Mouse (Mus musculus) neural tube, embryonic 15.5 days (tissue): ENCODE data around the gene Mtmr11. TPM values are rescaled to one million over a fixed set of nuclear protein-coding genes. Genes with fewer than 3 reads are reported as not detected.
A peak's percentile ranks its signal among the peaks of the same experiment; 100 is the strongest.
"Not testable (repeated sequence)": the region's sequence is repeated elsewhere in the genome, so short reads cannot be mapped to it uniquely, and the experiment has no call there.

Source experiments
- ATAC-seq: fragments of 200-750 bp; cut with Nextera tagmentation; 2 replicates; pipeline ENCODE4 v1.8.0; 2017; ENCODE audit warnings: mild to moderate bottlenecking, moderate TSS enrichment, moderate library complexity; ENCODE audit not compliant: low FRiP score
- H3K27ac ChIP-seq: fragments of 300-500 bp; sonication (generic); replicated peaks from 2 replicates; pipeline ENCODE4 v1.5.1; 2015; ENCODE audit warnings: mild to moderate bottlenecking, inconsistent platforms
- H3K27me3 ChIP-seq: fragments of 300-500 bp; sonication (generic); replicated peaks from 2 replicates; pipeline ENCODE4 v1.6.1; 2015; ENCODE audit warnings: inconsistent platforms
- H3K36me3 ChIP-seq: fragments of 300-500 bp; sonication (generic); 2 replicates; pipeline ENCODE4 v1.6.1; 2015; ENCODE audit warnings: inconsistent platforms
- H3K4me1 ChIP-seq: fragments of 300-500 bp; sonication (generic); 2 replicates; pipeline ENCODE4 v1.6.1; 2015; ENCODE audit warnings: inconsistent platforms
- H3K4me2 ChIP-seq: fragments of 300-500 bp; sonication (generic); 2 replicates; pipeline ENCODE4 v1.6.1; 2015; ENCODE audit warnings: inconsistent platforms, mild to moderate bottlenecking, moderate library complexity
- H3K4me3 ChIP-seq: fragments of 300-500 bp; sonication (generic); replicated peaks from 2 replicates; pipeline ENCODE4 v1.5.1; 2015; ENCODE audit warnings: mild to moderate bottlenecking, inconsistent platforms
- H3K9ac ChIP-seq: fragments of 300-500 bp; sonication (generic); replicated peaks from 2 replicates; pipeline ENCODE4 v1.6.1; 2015; ENCODE audit warnings: mild to moderate bottlenecking, inconsistent platforms
- H3K9me3 ChIP-seq: fragments of 300-500 bp; sonication (generic); replicated peaks from 2 replicates; pipeline ENCODE4 v1.6.1; 2016; ENCODE audit warnings: inconsistent platforms
- WGBS: fragments of 180-500 bp; shearing (Covaris S2); methylation state at CpG from one replicate; pipeline ENCODE4 v1.1.7; 2015; ENCODE audit warnings: mixed read lengths; 5-methylcytosine and 5-hydroxymethylcytosine counted together
- polyA plus RNA-seq: library from polyadenylated mRNA; unstranded; fragments of >200 nt; fragmentation: Nextera tagmentation; extraction: Ambion mirVana; gene quantifications from 2 replicates; pipeline ENCODE4 v1.2.1, GENCODE M21; 2015

Mtmr11 gene
- polyA plus RNA-seq, 1 experiment from 2014 or later: 12.6 TPM

- 93% methylated on average over 11 of the region's 11 CpGs for WGBS
- peak overlapping the region; percentile 77; the same call in 1 of the 2 replicates for H3K4me3 ChIP-seq
- no peak for ATAC-seq
- H3K27me3 ChIP-seq: no peaks in the 10 kb centered on the region; the same call in 1 of the 2 replicates
- H3K27ac ChIP-seq: no peak overlapping the region
- no peaks in the 10 kb centered on the region for H3K9me3 ChIP-seq
- H3K4me2 ChIP-seq: peak overlapping the region; percentile 99
- peaks cover 16% of the 10 kb centered on the region for H3K4me1 ChIP-seq
- no peak overlapping the region; the same call in 1 of the 2 replicates for H3K9ac ChIP-seq
- peaks cover 47% of the 10 kb centered on the region for H3K36me3 ChIP-seq
These were observed 34.0 kb downstream of the Mtmr11 start for GRCm38 (mm10) chr3:96195616-96196313.

- Histone ChIP-seq H3K4me2 (peak overlapping the region; percentile 99), H3K27me3 (no peaks in the 10 kb centered on the region; the same call in 1 of the 2 replicates), H3K36me3 (peaks cover 39% of the 10 kb centered on the region), H3K4me1 (peaks cover 16% of the 10 kb centered on the region), H3K9me3 (no peaks in the 10 kb centered on the region), H3K4me3 (peak overlapping the region; percentile 77), H3K27ac (peak overlapping the region; percentile 99), H3K9ac (peak overlapping the region; percentile 98)
- ATAC-seq: peak; percentile 42
- WGBS: 15% methylated on average over 27 of the region's 27 CpGs
These were observed 34.8 kb downstream of the Mtmr11 start for GRCm38 (mm10) chr3:96196437-96197128.

- no peaks in the 10 kb centered on the region for H3K9me3 ChIP-seq
- under 1% methylated on average over 50 of the region's 50 CpGs for WGBS
- H3K9ac ChIP-seq: peak overlapping the region; percentile 98
- ATAC-seq: peak; percentile 95
- H3K27me3 ChIP-seq: no peaks in the 10 kb centered on the region; the same call in 1 of the 2 replicates
- peak overlapping the region; percentile 99 for H3K27ac ChIP-seq
- H3K4me1 ChIP-seq: peaks cover 16% of the 10 kb centered on the region
- peak overlapping the region; percentile 77 for H3K4me3 ChIP-seq
- peak overlapping the region; percentile 99 for H3K4me2 ChIP-seq
- peaks cover 34% of the 10 kb centered on the region for H3K36me3 ChIP-seq
These were observed 35.4 kb downstream of the Mtmr11 start for GRCm38 (mm10) chr3:96197129-96197749.

GRCm38 (mm10) chr3:96198181-96198580, 36.4 kb downstream of the Mtmr11 start:
- H3K9me3 ChIP-seq: no peaks in the 10 kb centered on the region
- H3K4me3 ChIP-seq: peak overlapping the region; percentile 77
- H3K9ac ChIP-seq: peak overlapping the region; percentile 21; the same call in 1 of the 2 replicates
- no peaks in the 10 kb centered on the region; the same call in 1 of the 2 replicates for H3K27me3 ChIP-seq
- peaks cover 25% of the 10 kb centered on the region for H3K36me3 ChIP-seq
- H3K4me1 ChIP-seq: peaks cover 16% of the 10 kb centered on the region
- WGBS: 5% methylated on average over 6 of the region's 6 CpGs
- ATAC-seq: peak; percentile 40; the same call in 1 of the 2 replicates
- H3K27ac ChIP-seq: peak overlapping the region; percentile 99
- peak overlapping the region; percentile 99 for H3K4me2 ChIP-seq

- peaks cover 16% of the 10 kb centered on the region for H3K4me1 ChIP-seq
- not testable (repeated sequence) for ATAC-seq, H3K27me3 ChIP-seq, H3K9ac ChIP-seq, H3K9me3 ChIP-seq, H3K27ac ChIP-seq
- WGBS: 32% methylated on average over 8 of the region's 8 CpGs
- peak overlapping the region; percentile 99 for H3K4me2 ChIP-seq
- peak overlapping the region; percentile 77; the same call in 1 of the 2 replicates for H3K4me3 ChIP-seq
- peaks cover 19% of the 10 kb centered on the region for H3K36me3 ChIP-seq
These were observed 36.9 kb downstream of the Mtmr11 start for GRCm38 (mm10) chr3:96198601-96199251.

GRCm38 (mm10) chr3:96199731-96200130, 37.9 kb downstream of the Mtmr11 start:
- Histone ChIP-seq H3K27me3 (no peaks in the 10 kb centered on the region; the same call in 1 of the 2 replicates), H3K36me3 (peaks cover 9% of the 10 kb centered on the region), H3K9ac (no peak overlapping the region), H3K9me3 (no peaks in the 10 kb centered on the region), H3K4me2 (no peak overlapping the region), H3K27ac (no peak overlapping the region), H3K4me1 (peaks cover 16% of the 10 kb centered on the region), H3K4me3 (no peak overlapping the region)
- ATAC-seq: no peak
- 92% methylated on average over 2 of the region's 2 CpGs for WGBS

- Histone ChIP-seq H3K4me3 (no peak overlapping the region), H3K9ac (no peak overlapping the region), H3K27me3 (no peaks in the 10 kb centered on the region), H3K36me3 (no peaks in the 10 kb centered on the region), H3K4me1 (no peaks in the 10 kb centered on the region), H3K4me2 (no peak overlapping the region), H3K27ac (no peak overlapping the region), H3K9me3 (no peaks in the 10 kb centered on the region)
- ATAC-seq: no peak
- WGBS: 86% methylated on average over 3 of the region's 3 CpGs
These were observed 46.0 kb downstream of the Mtmr11 start for GRCm38 (mm10) chr3:96207819-96208218.

GRCm38 (mm10) chr3:96209242-96209641, 47.4 kb downstream of the Mtmr11 start:
- Histone ChIP-seq H3K27ac (no peak overlapping the region), H3K4me3 (no peak overlapping the region), H3K9me3 (no peaks in the 10 kb centered on the region), H3K36me3 (no peaks in the 10 kb centered on the region), H3K27me3 (no peaks in the 10 kb centered on the region), H3K4me2 (no peak overlapping the region), H3K9ac (no peak overlapping the region), H3K4me1 (no peaks in the 10 kb centered on the region)
- ATAC-seq: no peak
- WGBS: 33% methylated on average over 15 of the region's 15 CpGs

GRCm38 (mm10) chr3:96219191-96219641, 57.4 kb downstream of the Mtmr11 start:
- H3K4me1 ChIP-seq: peaks cover 31% of the 10 kb centered on the region
- ATAC-seq: peak; percentile 55
- H3K36me3 ChIP-seq: no peaks in the 10 kb centered on the region
- peak overlapping the region; percentile 99 for H3K27ac ChIP-seq
- H3K4me3 ChIP-seq: peak overlapping the region; percentile 67
- no peaks in the 10 kb centered on the region for H3K27me3 ChIP-seq
- H3K9me3 ChIP-seq: no peaks in the 10 kb centered on the region
- WGBS: under 1% methylated on average over 12 of the region's 12 CpGs
- H3K9ac ChIP-seq: peak overlapping the region; percentile 59
- H3K4me2 ChIP-seq: peak overlapping the region; percentile 91

- H3K4me3 ChIP-seq: peak within 1 kb of the TSS; percentile 67
- H3K9me3 ChIP-seq: no peaks in the 10 kb centered on the region
- no peaks in the 10 kb centered on the region for H3K36me3 ChIP-seq
- ATAC-seq: peak; percentile 93
- H3K27ac ChIP-seq: peak within 1 kb of the TSS; percentile 99
- peak within 1 kb of the TSS; percentile 75 for H3K9ac ChIP-seq
- WGBS: under 1% methylated on average over 37 of the region's 37 CpGs
- H3K4me1 ChIP-seq: peaks cover 33% of the 10 kb centered on the region
- peak within 1 kb of the TSS; percentile 91 for H3K4me2 ChIP-seq
- H3K27me3 ChIP-seq: no peaks in the 10 kb centered on the region
These were observed 57.9 kb downstream of the Mtmr11 start, which contains the start of the genes Bola1 and Hist2h2ab for GRCm38 (mm10) chr3:96219661-96220130. Gene Bola1, minus strand, starts transcription at chr3:96219709. Gene Hist2h2ab, plus strand, starts transcription at chr3:96219865.
